Mouse (Mus musculus): Measurements from ENCODE around the gene Olfr608. TPM values are rescaled to one million over a fixed set of nuclear protein-coding genes. Genes with fewer than 3 reads are reported as not detected.

The Olfr608 gene
- polyA plus RNA-seq, 1 experiment from 2014 or later: not detected

Other genes with a start within 250 kb of the Olfr608 start
- not detected in 2 replicates for gene Usp17ld, start 217.4 kb upstream of the Olfr608 start, polyA plus RNA-seq (2015; fragmentation: Nextera tagmentation; extraction: Ambion mirVana)
- gene Olfr596, start 164.2 kb upstream of the Olfr608 start, polyA plus RNA-seq (2015; fragmentation: Nextera tagmentation; extraction: Ambion mirVana): not detected in 2 replicates
- not detected in 2 replicates for gene Olfr597, start 153.6 kb upstream of the Olfr608 start, polyA plus RNA-seq (2015; fragmentation: Nextera tagmentation; extraction: Ambion mirVana)
- not detected in 2 replicates for gene Olfr598, start 146.3 kb upstream of the Olfr608 start, polyA plus RNA-seq (2015; fragmentation: Nextera tagmentation; extraction: Ambion mirVana)
- gene Olfr599, start 134.0 kb upstream of the Olfr608 start, polyA plus RNA-seq (2015; fragmentation: Nextera tagmentation; extraction: Ambion mirVana): not detected in 2 replicates
- gene Olfr600, start 120.2 kb upstream of the Olfr608 start, polyA plus RNA-seq (2015; fragmentation: Nextera tagmentation; extraction: Ambion mirVana): not detected in 2 replicates
- not detected in 2 replicates for gene Olfr601, start 107.2 kb upstream of the Olfr608 start, polyA plus RNA-seq (2015; fragmentation: Nextera tagmentation; extraction: Ambion mirVana)
- gene Olfr603, start 83.7 kb upstream of the Olfr608 start, polyA plus RNA-seq (2015; fragmentation: Nextera tagmentation; extraction: Ambion mirVana): not detected in 2 replicates
- gene Usp17lc, start 54.8 kb upstream of the Olfr608 start, polyA plus RNA-seq (2015; fragmentation: Nextera tagmentation; extraction: Ambion mirVana): not detected in 2 replicates
- not detected in 2 replicates for gene Olfr605, start 24.4 kb upstream of the Olfr608 start, polyA plus RNA-seq (2015; fragmentation: Nextera tagmentation; extraction: Ambion mirVana)
- gene Olfr606, start 20.8 kb upstream of the Olfr608 start, polyA plus RNA-seq (2015; fragmentation: Nextera tagmentation; extraction: Ambion mirVana): not detected in 2 replicates
- not detected in 2 replicates for gene Olfr607, start 5.7 kb upstream of the Olfr608 start, polyA plus RNA-seq (2015; fragmentation: Nextera tagmentation; extraction: Ambion mirVana)
- gene Olfr609, start 28.2 kb downstream of the Olfr608 start, polyA plus RNA-seq (2015; fragmentation: Nextera tagmentation; extraction: Ambion mirVana): not detected in 2 replicates
- not detected in 2 replicates for gene Olfr610, start 42.2 kb downstream of the Olfr608 start, polyA plus RNA-seq (2015; fragmentation: Nextera tagmentation; extraction: Ambion mirVana)
- not detected in 2 replicates for gene Olfr611, start 51.0 kb downstream of the Olfr608 start, polyA plus RNA-seq (2015; fragmentation: Nextera tagmentation; extraction: Ambion mirVana)
- gene Olfr612, start 72.8 kb downstream of the Olfr608 start, polyA plus RNA-seq (2015; fragmentation: Nextera tagmentation; extraction: Ambion mirVana): not detected in 2 replicates
- not detected in 2 replicates for gene Olfr613, start 78.2 kb downstream of the Olfr608 start, polyA plus RNA-seq (2015; fragmentation: Nextera tagmentation; extraction: Ambion mirVana)
- gene Olfr615, start 86.2 kb downstream of the Olfr608 start, polyA plus RNA-seq (2015; fragmentation: Nextera tagmentation; extraction: Ambion mirVana): not detected in 2 replicates
- not detected in 2 replicates for gene Olfr616, start 99.3 kb downstream of the Olfr608 start, polyA plus RNA-seq (2015; fragmentation: Nextera tagmentation; extraction: Ambion mirVana)
- not detected in 2 replicates for gene Olfr617, start 103.2 kb downstream of the Olfr608 start, polyA plus RNA-seq (2015; fragmentation: Nextera tagmentation; extraction: Ambion mirVana)
- gene Olfr618, start 120.2 kb downstream of the Olfr608 start, polyA plus RNA-seq (2015; fragmentation: Nextera tagmentation; extraction: Ambion mirVana): not detected in 2 replicates
- not detected in 2 replicates for gene Olfr619, start 130.7 kb downstream of the Olfr608 start, polyA plus RNA-seq (2015; fragmentation: Nextera tagmentation; extraction: Ambion mirVana)
- gene Olfr620, start 142.7 kb downstream of the Olfr608 start, polyA plus RNA-seq (2015; fragmentation: Nextera tagmentation; extraction: Ambion mirVana): not detected in 2 replicates
- not detected in 2 replicates for gene Olfr622, start 172.8 kb downstream of the Olfr608 start, polyA plus RNA-seq (2015; fragmentation: Nextera tagmentation; extraction: Ambion mirVana)
- not detected in 2 replicates for gene Olfr623, start 193.8 kb downstream of the Olfr608 start, polyA plus RNA-seq (2015; fragmentation: Nextera tagmentation; extraction: Ambion mirVana)
- gene Olfr624, start 201.3 kb downstream of the Olfr608 start, polyA plus RNA-seq (2015; fragmentation: Nextera tagmentation; extraction: Ambion mirVana): 0.02 TPM in 2 replicates
- not detected in 2 replicates for gene Olfr625-ps1, start 212.8 kb downstream of the Olfr608 start, polyA plus RNA-seq (2015; fragmentation: Nextera tagmentation; extraction: Ambion mirVana)
- not detected in 2 replicates for gene Olfr243, start 244.8 kb downstream of the Olfr608 start, polyA plus RNA-seq (2015; fragmentation: Nextera tagmentation; extraction: Ambion mirVana)

Data from liver, embryonic 16.5 days (tissue).